Mouse (Mus musculus): Measurements from ENCODE around the gene Gm49333.

The Gm49333 gene

GRCm38 (mm10) chr16:20611357-20612227, at the start of gene Gm49333, which contains the start of the genes Eef1akmt4 and Alg3:
Gene Gm49333, plus strand, starts transcription at chr16:20611610.
Gene Eef1akmt4, plus strand, starts transcription at chr16:20611593.
Gene Alg3, minus strand, starts transcription at chr16:20611735.
- peak; percentile 95 for DNase-seq (ENCODE audit: low read depth, low spot score)

GRCm38 (mm10) chr16:20565075-20565474, 46.3 kb upstream of the Gm49333 start:
- DNase-seq (ENCODE audit: low read depth, low spot score) = no peak

GRCm38 (mm10) chr16:20589366-20589938, 22.0 kb upstream of the Gm49333 start, which contains the start of gene Vwa5b2:
Gene Vwa5b2, plus strand, starts transcription at chr16:20589471.
- DNase-seq (ENCODE audit: low read depth, low spot score) = peak; percentile 26

- DNase-seq (ENCODE audit: low read depth, low spot score) = peak; percentile 62
These were observed 21.3 kb upstream of the Gm49333 start for GRCm38 (mm10) chr16:20589939-20590679.

- no peak for DNase-seq (ENCODE audit: low read depth, low spot score)
These were observed 20.8 kb upstream of the Gm49333 start for GRCm38 (mm10) chr16:20590680-20591038.

GRCm38 (mm10) chr16:20591076-20591705, 20.2 kb upstream of the Gm49333 start:
- peak; percentile 62 for DNase-seq (ENCODE audit: low read depth, low spot score)

GRCm38 (mm10) chr16:20595060-20595673, 16.2 kb upstream of the Gm49333 start:
- DNase-seq (ENCODE audit: low read depth, low spot score) = no peak

GRCm38 (mm10) chr16:20595737-20596136, 15.7 kb upstream of the Gm49333 start:
- no peak for DNase-seq (ENCODE audit: low read depth, low spot score)

GRCm38 (mm10) chr16:20596687-20597441, 14.5 kb upstream of the Gm49333 start:
- no peak for DNase-seq (ENCODE audit: low read depth, low spot score)

GRCm38 (mm10) chr16:20600511-20600910, 10.9 kb upstream of the Gm49333 start:
- peak; percentile 32 for DNase-seq (ENCODE audit: low read depth, low spot score)

- no peak for DNase-seq (ENCODE audit: low read depth, low spot score)
These were observed 6.7 kb upstream of the Gm49333 start for GRCm38 (mm10) chr16:20604705-20605104.

GRCm38 (mm10) chr16:20610501-20611356, 681 bp upstream of the Gm49333 start:
- peak; percentile 91 for DNase-seq (ENCODE audit: low read depth, low spot score)

- DNase-seq (ENCODE audit: low read depth, low spot score) = peak; percentile 70
These were observed 8.4 kb downstream of the Gm49333 start for GRCm38 (mm10) chr16:20619541-20620398.

GRCm38 (mm10) chr16:20620399-20620735, 9.0 kb downstream of the Gm49333 start:
- peak; percentile 25 for DNase-seq (ENCODE audit: low read depth, low spot score)

GRCm38 (mm10) chr16:20620751-20621190, 9.4 kb downstream of the Gm49333 start:
- DNase-seq (ENCODE audit: low read depth, low spot score) = peak; percentile 49

GRCm38 (mm10) chr16:20621191-20621990, 10.0 kb downstream of the Gm49333 start, which contains the start of gene Camk2n2:
Gene Camk2n2, minus strand, starts transcription at chr16:20621287.
- DNase-seq (ENCODE audit: low read depth, low spot score) = peak; percentile 60

- peak; percentile 88 for DNase-seq (ENCODE audit: low read depth, low spot score)
These were observed 10.7 kb downstream of the Gm49333 start for GRCm38 (mm10) chr16:20621991-20622685.

Measured in ZHBTc4 (cell line).